Mouse (Mus musculus) heart, postnatal 10 days (tissue): ENCODE results near the gene Htr7. TPM values are rescaled to one million over a fixed set of nuclear protein-coding genes. Genes with fewer than 3 reads are reported as not detected.

Experiments used
- DNase-seq, 2 experiments: peaks; one replicate each; pipeline ENCODE4 v3.0.0; 2021
- intact Hi-C: fragments of 180-260 bp; cut with DNase I; formaldehyde crosslinking; loops from one replicate; pipeline ENCODE4 v1.15.1; 2025
- total RNA-seq, 2 experiments: library from RNA; stranded (reverse); gene quantifications; 2 replicates each; pipeline ENCODE4 v1.2.3; 2021

The Htr7 gene
- total RNA-seq, 2 experiments from 2014 or later, result 0.50 to 0.52 TPM

- DNase-seq, result no peak
These were observed 69.8 kb downstream of the Htr7 start for GRCm38 (mm10) chr19:35987461-35987860.

DNA sequence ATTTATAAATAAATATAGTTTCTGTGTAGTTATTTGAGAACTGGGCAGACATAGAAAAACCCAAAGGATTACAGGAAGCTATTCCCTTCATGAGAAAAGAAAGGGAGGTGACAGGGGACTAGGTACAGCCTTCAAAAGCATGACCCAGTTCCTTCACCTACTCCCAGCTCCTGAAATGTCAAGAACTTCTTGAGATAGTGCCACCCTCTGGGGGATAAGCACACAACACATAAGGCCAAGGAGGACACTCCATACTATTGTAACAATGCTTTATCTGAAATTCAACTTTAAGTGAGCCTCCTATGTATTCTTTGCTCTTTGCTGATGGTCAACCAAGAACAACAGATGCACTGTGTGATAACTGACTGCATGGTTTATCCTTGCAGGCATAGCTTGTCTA is 82.6 kb downstream of the Htr7 start:
- intact Hi-C loops, result no loop called here
- no peak for DNase-seq

More at GRCm38 (mm10) chr19:35987461-35987860, 69.8 kb downstream of the Htr7 start:
- intact Hi-C loops, result no loop called here

DNA sequence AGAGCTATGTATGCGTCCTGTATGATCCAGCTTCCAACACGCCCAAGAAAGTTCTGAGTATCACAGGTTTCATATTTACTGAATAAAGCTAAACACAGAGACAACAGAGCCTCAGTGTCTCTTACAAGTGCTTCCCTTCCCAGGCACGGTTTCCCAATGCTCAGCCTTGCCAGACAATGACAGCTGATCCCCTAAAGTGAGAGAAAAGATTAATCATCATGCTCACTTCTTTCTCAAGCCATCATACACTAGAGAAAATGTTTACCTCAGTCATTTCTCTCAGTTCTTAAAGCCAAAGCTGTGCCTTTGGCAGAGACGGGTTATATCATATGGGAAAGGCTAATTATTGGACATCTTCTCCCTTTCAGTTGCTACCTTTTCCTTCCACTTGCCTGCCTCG is 99.7 kb downstream of the Htr7 start:
- no peak for DNase-seq
- intact Hi-C loops, result no loop called here

DNA sequence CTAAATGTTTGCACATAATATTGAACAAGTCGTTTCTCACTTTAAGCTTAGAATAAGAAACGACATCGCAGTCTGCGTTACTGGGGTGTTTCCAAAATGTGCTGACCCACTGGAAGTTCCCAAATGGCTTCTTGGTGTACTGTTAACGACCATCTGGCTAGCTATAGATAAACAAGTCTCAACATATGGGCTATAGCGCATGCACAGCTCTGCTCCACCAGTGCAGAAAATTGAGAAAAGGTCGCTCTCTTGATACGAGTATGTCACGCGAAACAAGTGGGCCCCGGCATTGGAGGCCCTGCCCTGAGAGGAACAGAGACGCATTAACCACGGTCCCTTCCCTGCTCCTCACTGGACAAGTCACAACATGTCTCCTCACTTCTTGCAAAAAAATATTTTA is 101.6 kb downstream of the Htr7 start:
- DNase-seq, result no peak

GRCm38 (mm10) chr19:35949888-35950287 is 107.4 kb downstream of the Htr7 start:
- DNase-seq, result no peak
- intact Hi-C loops, result no loop called here

More for the DNA sequence above, 101.6 kb downstream of the Htr7 start:
- intact Hi-C loops, result no loop called here

DNA sequence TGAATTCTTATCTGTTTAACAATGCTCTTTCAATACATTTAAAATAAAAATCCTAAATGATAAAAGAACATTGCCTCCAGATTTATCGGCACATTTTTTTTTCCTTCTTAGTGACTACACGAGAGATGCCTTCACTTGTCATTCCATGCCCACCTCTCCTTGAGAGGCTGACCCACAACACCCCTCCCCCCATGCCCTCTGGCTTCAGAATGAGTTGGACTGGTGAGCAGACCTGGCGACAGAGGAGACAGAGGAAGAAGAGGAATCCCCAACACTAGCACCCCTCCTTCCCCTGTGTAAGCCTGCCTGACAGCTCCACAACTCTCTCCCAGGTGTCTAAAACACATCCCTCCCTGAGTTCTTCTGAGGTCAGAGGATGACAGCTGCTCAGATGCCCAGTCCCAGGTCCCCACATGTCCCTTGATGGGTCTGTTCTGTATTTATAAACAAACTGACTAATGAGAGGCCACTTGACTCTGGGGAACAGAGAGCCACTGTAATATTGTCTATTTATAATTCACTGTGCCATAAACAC is 132.3 kb downstream of the Htr7 start:
- intact Hi-C loops, result no loop called here

GRCm38 (mm10) chr19:35924418-35924817 is 132.9 kb downstream of the Htr7 start:
- intact Hi-C loops, result no loop called here
- peak; percentile 80 to 81 for DNase-seq

More for the DNA sequence above, 132.3 kb downstream of the Htr7 start:
- DNase-seq, result no peak

Other genes with a start within 250 kb of the Htr7 start
- gene Rpp30, start 26.2 kb upstream of the Htr7 start, total RNA-seq, result 10 to 100 TPM; 12.3 to 17.0 TPM
- gene Ankrd1, start 62.6 kb upstream of the Htr7 start, total RNA-seq, result 100 to 1,000 TPM; 314 to 518 TPM